Mouse (Mus musculus) erythroblast, embryonic 14.5 days (primary cell): Measurements from ENCODE around the gene 1700088E04Rik.

Experiments used
- GATA1 ChIP-seq: IDR thresholded peaks from 2 replicates; pipeline ENCODE4 v1.6.1; 2012; ENCODE audit warnings: low read length, inconsistent platforms, mixed read lengths
- TAL1 ChIP-seq: IDR thresholded peaks from 3 replicates; pipeline ENCODE4 v1.6.1; 2012; ENCODE audit warnings: low read length, inconsistent platforms, mixed read lengths

- TF ChIP-seq GATA1 (no peak), TAL1 (no peak)
Observed at GRCm38 (mm10) chr15:79155572-79155971, 14.5 kb upstream of the 1700088E04Rik start.
